Mouse (Mus musculus): ENCODE measurements around the gene Notch1. TPM values are rescaled to one million over a fixed set of nuclear protein-coding genes. Genes with fewer than 3 reads are reported as not detected.

The Notch1 gene
- polyA plus RNA-seq, 1 experiment = 108 TPM

- WGBS = 82% methylated on average over 3 of the region's 3 CpGs
- TF ChIP-seq CTCF (IDR thresholded peaks at IDR 0.05; ENCODE audit: insufficient read depth, low read length) (no peak), POLR2A (IDR thresholded peaks at IDR 0.05; ENCODE audit: borderline replicate concordance, extremely low read depth, low read depth, low read length) (no peak)
- peaks cover 11% of the 10 kb centered on the region; the same call in 1 of the 2 replicates for H3K4me1 ChIP-seq (ENCODE audit: control insufficient read depth, insufficient read depth, low read length)
- H3K4me3 ChIP-seq (replicated peaks; ENCODE audit: extremely low read depth, low read depth, low read length) = no peak overlapping the region
- no peak for DNase-seq
These were observed 53.5 kb downstream of the Notch1 start for GRCm38 (mm10) chr2:26462980-26463379.

- peaks cover 11% of the 10 kb centered on the region; the same call in 1 of the 2 replicates for H3K4me1 ChIP-seq (ENCODE audit: control insufficient read depth, insufficient read depth, low read length)
- no peak overlapping the region for H3K4me3 ChIP-seq (replicated peaks; ENCODE audit: extremely low read depth, low read depth, low read length)
- no peak for DNase-seq
- WGBS = 81% methylated on average over 5 of the region's 5 CpGs
- TF ChIP-seq POLR2A (IDR thresholded peaks at IDR 0.05; ENCODE audit: borderline replicate concordance, extremely low read depth, low read depth, low read length) (no peak), CTCF (IDR thresholded peaks at IDR 0.05; ENCODE audit: insufficient read depth, low read length) (no peak)
These were observed 54.8 kb downstream of the Notch1 start for GRCm38 (mm10) chr2:26461667-26462066.

- Histone ChIP-seq H3K4me1 (ENCODE audit: control insufficient read depth, insufficient read depth, low read length) (peaks cover 11% of the 10 kb centered on the region; the same call in 1 of the 2 replicates), H3K4me3 (replicated peaks; ENCODE audit: extremely low read depth, low read depth, low read length) (no peak overlapping the region)
- WGBS = 84% methylated on average over 13 of the region's 13 CpGs
- TF ChIP-seq POLR2A (IDR thresholded peaks at IDR 0.05; ENCODE audit: borderline replicate concordance, extremely low read depth, low read depth, low read length) (no peak), CTCF (IDR thresholded peaks at IDR 0.05; ENCODE audit: insufficient read depth, low read length) (no peak)
- no peak for DNase-seq
These were observed 55.6 kb downstream of the Notch1 start for GRCm38 (mm10) chr2:26460837-26461236.

GRCm38 (mm10) chr2:26460097-26460646 is 56.3 kb downstream of the Notch1 start:
- 66% methylated on average over 16 of the region's 16 CpGs for WGBS
- TF ChIP-seq POLR2A (IDR thresholded peaks at IDR 0.05; ENCODE audit: borderline replicate concordance, extremely low read depth, low read depth, low read length) (no peak), CTCF (IDR thresholded peaks at IDR 0.05; ENCODE audit: insufficient read depth, low read length) (no peak)
- DNase-seq = peak; percentile 29
- H3K4me1 ChIP-seq (ENCODE audit: control insufficient read depth, insufficient read depth, low read length) = peaks cover 11% of the 10 kb centered on the region; the same call in 1 of the 2 replicates
- H3K4me3 ChIP-seq (replicated peaks; ENCODE audit: extremely low read depth, low read depth, low read length) = no peak overlapping the region

- TF ChIP-seq POLR2A (IDR thresholded peaks at IDR 0.05; ENCODE audit: borderline replicate concordance, extremely low read depth, low read depth, low read length) = no peak
- no peak for TF ChIP-seq CTCF (IDR thresholded peaks at IDR 0.05; ENCODE audit: insufficient read depth, low read length)
- peaks cover 11% of the 10 kb centered on the region; the same call in 1 of the 2 replicates for H3K4me1 ChIP-seq (ENCODE audit: control insufficient read depth, insufficient read depth, low read length)
- whole genome bisulfite sequencing = 46% methylated on average over 6 of the region's 6 CpGs
- no peak overlapping the region for H3K4me3 ChIP-seq (replicated peaks; ENCODE audit: extremely low read depth, low read depth, low read length)
- DNase-seq = no peak
These were observed 57.0 kb downstream of the Notch1 start for GRCm38 (mm10) chr2:26459478-26459877.

- 30% methylated on average over 7 of the region's 7 CpGs for WGBS
- peaks cover 11% of the 10 kb centered on the region; the same call in 1 of the 2 replicates for H3K4me1 ChIP-seq (ENCODE audit: control insufficient read depth, insufficient read depth, low read length)
- no peak for TF ChIP-seq POLR2A (IDR thresholded peaks at IDR 0.05; ENCODE audit: borderline replicate concordance, extremely low read depth, low read depth, low read length)
- no peak overlapping the region for H3K4me3 ChIP-seq (replicated peaks; ENCODE audit: extremely low read depth, low read depth, low read length)
- peak; percentile 61 for DNase-seq
These were observed 57.9 kb downstream of the Notch1 start for GRCm38 (mm10) chr2:26458402-26459124.

GRCm38 (mm10) chr2:26449121-26450060 is 67.1 kb downstream of the Notch1 start:
- no peak for TF ChIP-seq POLR2A (IDR thresholded peaks at IDR 0.05; ENCODE audit: borderline replicate concordance, extremely low read depth, low read depth, low read length)
- peak; percentile 94 for TF ChIP-seq CTCF (IDR thresholded peaks at IDR 0.05; ENCODE audit: insufficient read depth, low read length)
- WGBS = 22% methylated on average over 5 of the region's 5 CpGs
- no peak overlapping the region for H3K4me3 ChIP-seq (replicated peaks; ENCODE audit: extremely low read depth, low read depth, low read length)
- peaks cover 14% of the 10 kb centered on the region for H3K4me1 ChIP-seq (ENCODE audit: control insufficient read depth, insufficient read depth, low read length)
- peak; percentile 80 for DNase-seq

- 22% methylated on average over 1 of the region's 1 CpGs for WGBS
These were observed 69.0 kb downstream of the Notch1 start for GRCm38 (mm10) chr2:26447451-26447850.

GRCm38 (mm10) chr2:26446671-26447070 is 69.8 kb downstream of the Notch1 start:
- 65% methylated on average over 4 of the region's 4 CpGs for WGBS

More at GRCm38 (mm10) chr2:26447451-26447850, 69.0 kb downstream of the Notch1 start:
- Histone ChIP-seq H3K4me3 (replicated peaks; ENCODE audit: extremely low read depth, low read depth, low read length) (no peak overlapping the region), H3K4me1 (ENCODE audit: control insufficient read depth, insufficient read depth, low read length) (peaks cover 17% of the 10 kb centered on the region)
- TF ChIP-seq CTCF (IDR thresholded peaks at IDR 0.05; ENCODE audit: insufficient read depth, low read length) (no peak), POLR2A (IDR thresholded peaks at IDR 0.05; ENCODE audit: borderline replicate concordance, extremely low read depth, low read depth, low read length) (no peak)
- no peak for DNase-seq

More at GRCm38 (mm10) chr2:26446671-26447070, 69.8 kb downstream of the Notch1 start:
- Histone ChIP-seq H3K4me1 (ENCODE audit: control insufficient read depth, insufficient read depth, low read length) (peaks cover 17% of the 10 kb centered on the region), H3K4me3 (replicated peaks; ENCODE audit: extremely low read depth, low read depth, low read length) (peak overlapping the region; percentile 37)
- TF ChIP-seq CTCF (IDR thresholded peaks at IDR 0.05; ENCODE audit: insufficient read depth, low read length) = no peak
- no peak for DNase-seq
